Mouse (Mus musculus) forebrain, embryonic 15.5 days (tissue): ENCODE measurements around the gene Map6. TPM values are rescaled to one million over a fixed set of nuclear protein-coding genes. Genes with fewer than 3 reads are reported as not detected.
A peak's percentile ranks its signal among the peaks of the same experiment; 100 is the strongest.

ENCODE experiments used
- ATAC-seq: fragments of 200-750 bp; cut with Nextera tagmentation; replicated peaks from 2 replicates; pipeline ENCODE4 v1.8.0; 2017; ENCODE audit warnings: mild to moderate bottlenecking, moderate TSS enrichment, moderate library complexity
- H3K27ac ChIP-seq: fragments of 300-500 bp; sonication (generic); replicated peaks from 2 replicates; pipeline ENCODE4 v1.5.1; 2015; ENCODE audit warnings: mild to moderate bottlenecking, inconsistent platforms
- H3K27me3 ChIP-seq: fragments of 300-500 bp; sonication (generic); 2 replicates; pipeline ENCODE4 v1.6.1; 2015; ENCODE audit warnings: inconsistent platforms
- H3K36me3 ChIP-seq: fragments of 300-500 bp; sonication (generic); 2 replicates; pipeline ENCODE4 v1.6.1; 2015; ENCODE audit warnings: mild to moderate bottlenecking, inconsistent platforms
- H3K4me1 ChIP-seq: fragments of 300-500 bp; sonication (generic); 2 replicates; pipeline ENCODE4 v1.6.1; 2015; ENCODE audit warnings: inconsistent platforms
- H3K4me2 ChIP-seq: fragments of 300-500 bp; sonication (generic); replicated peaks from 2 replicates; pipeline ENCODE4 v1.6.1; 2015; ENCODE audit warnings: mild to moderate bottlenecking, inconsistent platforms
- H3K4me3 ChIP-seq: fragments of 300-500 bp; sonication (generic); 2 replicates; pipeline ENCODE4 v1.5.1; 2015; ENCODE audit warnings: mild to moderate bottlenecking, inconsistent platforms
- H3K9ac ChIP-seq: fragments of 300-500 bp; sonication (generic); replicated peaks from 2 replicates; pipeline ENCODE4 v1.6.1; 2015; ENCODE audit warnings: mild to moderate bottlenecking, inconsistent platforms
- H3K9me3 ChIP-seq: fragments of 300-500 bp; sonication (generic); 2 replicates; pipeline ENCODE4 v1.6.1; 2016; ENCODE audit warnings: inconsistent platforms
- WGBS: fragments of 180-500 bp; shearing (Covaris S2); methylation state at CpG from one replicate; pipeline ENCODE4 v1.1.7; 2015; ENCODE audit warnings: mixed read lengths; 5-methylcytosine and 5-hydroxymethylcytosine counted together
- polyA plus RNA-seq: library from polyadenylated mRNA; unstranded; fragments of >200 nt; fragmentation: Nextera tagmentation; extraction: Ambion mirVana; gene quantifications from 2 replicates; pipeline ENCODE4 v1.2.1, GENCODE M21; 2015

The Map6 gene
- polyA plus RNA-seq, 1 experiment from 2014 or later: 80.9 TPM

DNA sequence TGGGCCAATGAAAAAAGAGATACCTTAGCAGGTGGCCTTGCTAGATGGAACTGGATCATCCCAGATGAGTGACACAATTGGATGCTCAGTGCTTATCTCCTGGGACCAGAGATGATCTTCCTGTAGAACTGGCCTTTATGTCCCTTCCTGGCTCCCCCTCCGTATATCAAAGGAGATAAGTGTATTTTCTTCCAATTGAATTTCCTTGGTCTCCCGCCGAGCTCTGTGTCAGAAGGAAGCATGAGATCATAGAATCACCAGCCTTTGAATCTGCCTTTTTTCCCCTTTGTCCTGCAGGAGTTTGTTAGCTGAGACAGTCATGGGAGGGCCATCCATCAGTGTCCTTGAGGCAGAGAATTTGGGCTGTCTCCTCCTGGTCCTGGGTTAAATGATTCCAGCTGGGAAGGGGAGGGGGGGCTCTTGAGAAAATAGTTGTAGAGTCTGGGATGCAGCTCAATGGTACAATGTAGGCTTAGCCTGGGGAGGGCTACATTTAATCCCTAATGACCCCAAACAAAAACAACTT lies 33.5 kb downstream of the Map6 start:
- Histone ChIP-seq H3K4me2 (no peak overlapping the region), H3K4me1 (peaks cover 19% of the 10 kb centered on the region), H3K9ac (no peak overlapping the region), H3K9me3 (no peaks in the 10 kb centered on the region), H3K27ac (no peak overlapping the region), H3K36me3 (no peaks in the 10 kb centered on the region), H3K4me3 (no peak overlapping the region), H3K27me3 (no peaks in the 10 kb centered on the region)
- ATAC-seq: no peak
- 77% methylated on average over 3 of the region's 3 CpGs for WGBS

DNA sequence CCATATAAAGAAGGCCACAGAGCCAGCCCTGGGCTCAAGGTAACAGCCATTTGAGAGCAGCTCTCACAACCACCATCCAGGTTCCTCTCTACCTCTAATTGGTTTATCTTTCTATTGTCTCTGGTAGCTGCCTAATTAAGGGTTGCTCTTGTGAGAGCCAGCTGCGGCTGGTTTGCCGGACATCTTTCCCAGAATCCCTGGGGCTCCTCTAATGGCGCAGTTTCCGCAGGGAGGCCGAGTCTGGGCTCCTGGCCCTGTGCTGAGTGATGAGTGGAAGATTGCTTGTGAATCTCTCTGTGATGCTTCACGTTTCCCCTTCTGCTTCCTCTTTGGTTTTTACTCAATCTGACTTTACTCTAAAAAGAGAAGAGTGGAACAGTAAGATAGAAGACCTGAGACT lies 36.8 kb downstream of the Map6 start:
- peaks cover 25% of the 10 kb centered on the region for H3K4me1 ChIP-seq
- no peak overlapping the region for H3K9ac ChIP-seq
- ATAC-seq: 0 out of 2 replicates have a peak, but pooled peaks have one; percentile 11
- peak overlapping the region; percentile 25 for H3K27ac ChIP-seq
- 13% methylated on average over 6 of the region's 6 CpGs for whole genome bisulfite sequencing
- no peaks in the 10 kb centered on the region for H3K36me3 ChIP-seq
- no peak overlapping the region for H3K4me3 ChIP-seq
- no peak overlapping the region for H3K4me2 ChIP-seq
- no peaks in the 10 kb centered on the region for H3K27me3 ChIP-seq
- H3K9me3 ChIP-seq: no peaks in the 10 kb centered on the region

DNA sequence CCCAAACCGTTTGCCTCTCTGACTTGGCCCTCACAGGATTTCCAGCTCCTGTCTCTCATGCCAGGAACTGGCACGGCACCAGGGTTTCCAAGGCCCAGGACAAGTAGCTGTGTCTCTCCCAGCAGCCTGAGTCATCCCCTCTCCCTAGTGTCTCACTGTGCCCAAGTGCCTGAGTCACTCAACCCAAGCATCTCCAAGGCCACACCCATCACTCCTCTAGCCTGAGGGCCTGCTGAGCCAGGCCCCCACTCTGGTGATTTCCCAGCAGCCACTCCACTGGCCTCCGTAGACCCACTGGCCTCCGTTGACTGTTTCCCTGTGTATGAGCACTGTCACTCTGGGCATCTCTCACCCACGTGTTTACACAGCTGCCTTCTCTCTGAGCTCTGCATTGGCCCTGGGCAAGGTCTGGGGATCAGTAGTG lies 37.7 kb downstream of the Map6 start:
- 62% methylated on average over 5 of the region's 5 CpGs for WGBS
- Histone ChIP-seq H3K4me1 (peaks cover 25% of the 10 kb centered on the region), H3K9ac (no peak overlapping the region), H3K4me3 (no peak overlapping the region), H3K27ac (peak overlapping the region; percentile 25), H3K36me3 (no peaks in the 10 kb centered on the region), H3K4me2 (no peak overlapping the region), H3K9me3 (no peaks in the 10 kb centered on the region), H3K27me3 (no peaks in the 10 kb centered on the region)
- peak; percentile 37; the same call in 1 of the 2 replicates for ATAC-seq

DNA sequence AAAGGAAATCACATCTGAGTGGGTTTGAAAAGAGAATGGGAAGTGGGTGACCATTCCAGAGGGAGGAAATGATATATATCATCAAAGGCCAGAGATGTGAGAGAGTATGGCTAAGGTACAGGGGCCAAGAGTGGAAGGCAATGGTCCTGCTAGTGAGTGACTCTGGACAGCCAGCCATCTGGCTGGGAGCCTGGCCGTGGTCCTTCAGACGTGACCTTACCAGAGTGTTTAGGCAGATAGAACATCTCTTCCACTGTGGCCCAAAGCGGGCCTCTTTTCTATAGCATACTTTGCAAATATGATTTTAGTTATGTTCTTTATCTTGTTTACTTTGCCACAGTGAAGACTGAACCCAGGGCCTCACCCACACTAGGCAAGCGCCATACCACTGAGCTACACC lies 38.4 kb downstream of the Map6 start:
- no peak overlapping the region for H3K4me3 ChIP-seq
- no peaks in the 10 kb centered on the region for H3K9me3 ChIP-seq
- no peak overlapping the region for H3K27ac ChIP-seq
- no peaks in the 10 kb centered on the region for H3K27me3 ChIP-seq
- 92% methylated on average over 4 of the region's 4 CpGs for WGBS
- peaks cover 25% of the 10 kb centered on the region for H3K4me1 ChIP-seq
- ATAC-seq: no peak
- no peak overlapping the region for H3K9ac ChIP-seq
- H3K4me2 ChIP-seq: no peak overlapping the region
- H3K36me3 ChIP-seq: no peaks in the 10 kb centered on the region

DNA sequence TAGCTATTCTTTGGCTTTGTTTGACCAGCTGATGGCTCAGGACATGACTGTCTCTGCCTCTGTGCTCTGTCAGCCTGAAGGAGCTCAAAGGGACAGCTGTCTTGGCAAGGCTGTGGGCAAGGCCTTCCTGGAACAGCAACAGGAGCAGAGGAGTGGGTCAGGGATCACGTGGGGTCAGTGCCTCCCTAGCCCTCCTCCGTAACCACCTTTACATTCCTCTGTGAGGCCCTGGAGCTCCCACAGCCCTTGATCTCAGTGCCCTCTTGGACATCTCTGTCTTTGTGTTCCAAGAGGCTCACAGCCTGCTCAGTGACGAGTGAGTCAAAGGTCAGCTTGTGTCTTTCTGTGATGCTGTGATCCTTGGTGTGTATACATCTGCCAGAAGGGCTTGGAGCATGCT lies 39.4 kb downstream of the Map6 start:
- no peak overlapping the region for H3K4me2 ChIP-seq
- no peaks in the 10 kb centered on the region for H3K27me3 ChIP-seq
- no peaks in the 10 kb centered on the region for H3K36me3 ChIP-seq
- no peak overlapping the region for H3K9ac ChIP-seq
- peaks cover 29% of the 10 kb centered on the region for H3K4me1 ChIP-seq
- WGBS: 40% methylated on average over 3 of the region's 3 CpGs
- no peaks in the 10 kb centered on the region for H3K9me3 ChIP-seq
- H3K27ac ChIP-seq: 0 out of 2 replicates have a peak overlapping the region, but pooled peaks have one; percentile 19
- H3K4me3 ChIP-seq: no peak overlapping the region
- ATAC-seq: no peak

DNA sequence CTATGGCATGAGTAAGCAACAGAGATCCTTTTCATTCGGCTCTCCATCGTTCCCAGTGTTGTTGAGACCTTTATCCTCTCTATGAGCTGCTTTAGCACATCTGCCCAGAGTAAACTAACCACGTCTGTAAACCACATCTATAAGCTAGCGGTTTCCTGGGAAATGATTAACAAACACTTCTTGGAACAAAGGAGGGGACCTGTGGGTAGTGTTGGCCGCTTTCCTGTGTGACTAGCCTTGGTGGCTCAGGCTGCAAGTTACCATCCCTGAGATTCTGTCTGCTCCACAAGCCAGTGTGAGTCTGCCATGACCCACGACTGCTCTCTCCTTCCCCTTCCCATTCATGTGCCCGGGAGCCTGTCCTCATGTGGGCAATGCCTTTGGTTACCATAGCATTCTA lies 44.2 kb downstream of the Map6 start:
- Histone ChIP-seq H3K4me1 (peaks cover 34% of the 10 kb centered on the region), H3K27me3 (no peaks in the 10 kb centered on the region), H3K4me3 (no peak overlapping the region), H3K27ac (peak overlapping the region; percentile 88), H3K9me3 (no peaks in the 10 kb centered on the region), H3K4me2 (no peak overlapping the region), H3K36me3 (peaks cover 5% of the 10 kb centered on the region; the same call in 1 of the 2 replicates), H3K9ac (no peak overlapping the region)
- WGBS: 42% methylated on average over 7 of the region's 7 CpGs
- ATAC-seq: no peak

DNA sequence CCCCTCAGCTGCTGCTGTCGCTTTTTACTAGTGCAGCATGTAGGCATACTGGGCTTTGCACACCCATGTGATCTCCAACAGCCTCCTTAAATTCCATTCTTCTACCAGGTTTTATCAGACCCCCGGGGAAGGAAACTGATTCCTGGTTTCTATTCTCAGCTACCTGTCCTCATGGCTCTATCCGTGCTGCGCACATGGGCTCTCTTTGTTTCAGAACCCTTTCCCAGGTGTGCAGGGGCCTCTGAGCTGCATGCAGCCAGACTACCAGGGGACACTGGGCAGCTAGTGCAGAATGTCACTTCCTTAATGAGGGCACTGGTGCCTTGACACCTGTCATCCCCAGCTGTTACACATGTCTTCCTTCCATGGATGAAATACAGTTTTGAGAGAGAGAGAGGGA lies 44.8 kb downstream of the Map6 start:
- 47% methylated on average over 4 of the region's 4 CpGs for WGBS
- Histone ChIP-seq H3K4me2 (no peak overlapping the region), H3K27ac (peak overlapping the region; percentile 88), H3K9me3 (no peaks in the 10 kb centered on the region), H3K4me1 (peaks cover 30% of the 10 kb centered on the region), H3K36me3 (peaks cover 11% of the 10 kb centered on the region; the same call in 1 of the 2 replicates), H3K4me3 (no peak overlapping the region), H3K9ac (0 out of 2 replicates have a peak overlapping the region, but pooled peaks have one; percentile 26), H3K27me3 (no peaks in the 10 kb centered on the region)
- ATAC-seq: peak; percentile 53

DNA sequence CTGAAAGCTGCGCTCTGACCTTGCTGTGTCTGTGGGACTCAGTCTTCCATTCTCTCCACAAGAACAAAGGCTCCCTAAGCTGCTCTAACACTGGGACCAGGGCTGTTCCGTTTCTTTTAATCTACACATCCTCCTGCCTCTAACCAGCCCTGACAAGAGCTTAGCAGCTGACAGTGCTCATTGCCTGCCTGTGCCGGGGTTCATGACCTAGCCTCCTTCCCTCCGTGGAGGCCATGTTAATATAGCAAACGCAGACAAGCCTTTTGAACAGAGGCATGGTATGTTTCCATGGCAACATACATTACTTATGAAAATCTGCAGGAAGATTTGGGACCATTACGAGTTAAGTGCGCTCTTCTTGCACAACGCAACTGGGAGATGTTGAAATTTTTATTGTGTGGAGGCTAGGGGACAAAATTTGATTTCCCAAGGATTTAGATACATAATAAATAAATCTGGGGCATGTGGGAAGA lies 45.5 kb downstream of the Map6 start:
- WGBS: 20% methylated on average over 8 of the region's 8 CpGs
- Histone ChIP-seq H3K4me1 (peaks cover 30% of the 10 kb centered on the region), H3K27ac (peak overlapping the region; percentile 88), H3K4me2 (peak overlapping the region; percentile 20), H3K4me3 (no peak overlapping the region), H3K27me3 (no peaks in the 10 kb centered on the region), H3K9me3 (no peaks in the 10 kb centered on the region), H3K9ac (0 out of 2 replicates have a peak overlapping the region, but pooled peaks have one; percentile 26), H3K36me3 (peaks cover 14% of the 10 kb centered on the region; the same call in 1 of the 2 replicates)
- peak; percentile 81 for ATAC-seq

DNA sequence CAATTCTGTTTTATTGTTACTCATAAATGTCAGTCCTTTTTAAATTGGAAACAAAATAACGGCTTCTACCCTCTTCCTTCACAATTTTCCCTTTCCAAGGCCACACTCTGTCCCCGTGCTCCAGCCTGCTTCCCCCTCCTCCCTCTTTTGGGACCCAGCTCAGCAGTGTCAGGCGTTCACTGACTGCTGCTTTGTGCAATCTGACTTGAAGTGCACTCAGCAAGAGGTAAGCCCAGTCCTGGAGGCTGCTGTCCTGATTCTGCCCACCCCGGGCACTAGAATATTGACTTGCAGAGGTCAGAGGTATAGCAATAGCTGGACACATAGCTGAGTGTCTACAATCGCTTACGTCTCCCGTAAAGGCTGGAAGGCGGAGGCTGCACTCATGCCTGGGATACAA lies 46.0 kb downstream of the Map6 start:
- no peaks in the 10 kb centered on the region for H3K9me3 ChIP-seq
- H3K36me3 ChIP-seq: peaks cover 14% of the 10 kb centered on the region; the same call in 1 of the 2 replicates
- 58% methylated on average over 8 of the region's 8 CpGs for WGBS
- H3K27ac ChIP-seq: peak overlapping the region; percentile 88
- ATAC-seq: 0 out of 2 replicates have a peak, but pooled peaks have one; percentile 30
- peaks cover 30% of the 10 kb centered on the region for H3K4me1 ChIP-seq
- no peak overlapping the region for H3K9ac ChIP-seq
- no peak overlapping the region for H3K4me3 ChIP-seq
- H3K27me3 ChIP-seq: no peaks in the 10 kb centered on the region
- no peak overlapping the region for H3K4me2 ChIP-seq

DNA sequence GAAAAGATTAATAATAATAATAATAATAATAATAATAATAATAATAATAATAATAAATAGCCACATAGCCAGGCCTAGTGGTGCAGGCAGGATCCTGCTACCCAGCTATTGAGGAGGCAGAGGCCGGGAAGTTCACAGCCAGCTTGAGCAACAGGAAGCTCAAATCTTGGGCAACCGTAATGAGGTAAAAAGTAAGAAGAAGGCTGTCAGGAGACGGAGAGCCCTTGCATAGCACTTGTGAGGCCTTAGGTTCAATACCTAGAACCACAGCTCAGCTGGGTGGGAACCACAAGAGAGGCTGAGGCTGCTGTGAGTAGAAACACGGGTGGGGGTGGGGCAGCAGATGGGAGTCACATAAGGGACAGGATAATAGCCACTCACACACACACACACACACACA lies 47.3 kb downstream of the Map6 start:
- H3K4me3 ChIP-seq: no peak overlapping the region
- H3K4me2 ChIP-seq: no peak overlapping the region
- no peak overlapping the region for H3K9ac ChIP-seq
- no peaks in the 10 kb centered on the region for H3K27me3 ChIP-seq
- H3K4me1 ChIP-seq: peaks cover 30% of the 10 kb centered on the region
- no peaks in the 10 kb centered on the region for H3K9me3 ChIP-seq
- H3K36me3 ChIP-seq: peaks cover 14% of the 10 kb centered on the region; the same call in 1 of the 2 replicates
- 84% methylated on average over 4 of the region's 4 CpGs for WGBS
- no peak overlapping the region for H3K27ac ChIP-seq
- no peak for ATAC-seq

DNA sequence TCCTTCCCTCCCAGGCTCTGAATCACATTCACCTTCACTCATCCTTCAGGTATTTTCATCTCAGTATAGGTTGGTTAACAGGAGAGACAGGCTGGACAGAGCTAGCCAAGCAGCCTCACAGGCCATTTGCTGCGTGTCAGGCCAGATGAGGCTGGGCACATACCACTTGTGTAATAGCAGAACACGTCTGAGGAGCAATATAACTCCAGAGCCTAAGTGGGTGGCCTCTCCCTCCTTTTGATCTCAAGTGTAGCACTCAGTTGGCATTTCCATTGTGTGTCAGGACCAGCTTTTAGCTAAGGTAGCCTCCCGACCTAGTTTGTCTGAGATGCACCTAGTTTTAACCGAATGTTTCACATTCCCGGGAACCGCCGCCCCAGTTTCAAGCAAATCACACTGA lies 49.0 kb downstream of the Map6 start:
- Histone ChIP-seq H3K4me1 (peaks cover 32% of the 10 kb centered on the region), H3K9me3 (no peaks in the 10 kb centered on the region), H3K36me3 (peaks cover 14% of the 10 kb centered on the region; the same call in 1 of the 2 replicates), H3K9ac (no peak overlapping the region), H3K27ac (no peak overlapping the region), H3K27me3 (no peaks in the 10 kb centered on the region), H3K4me3 (no peak overlapping the region), H3K4me2 (no peak overlapping the region)
- WGBS: 83% methylated on average over 7 of the region's 7 CpGs
- no peak for ATAC-seq

DNA sequence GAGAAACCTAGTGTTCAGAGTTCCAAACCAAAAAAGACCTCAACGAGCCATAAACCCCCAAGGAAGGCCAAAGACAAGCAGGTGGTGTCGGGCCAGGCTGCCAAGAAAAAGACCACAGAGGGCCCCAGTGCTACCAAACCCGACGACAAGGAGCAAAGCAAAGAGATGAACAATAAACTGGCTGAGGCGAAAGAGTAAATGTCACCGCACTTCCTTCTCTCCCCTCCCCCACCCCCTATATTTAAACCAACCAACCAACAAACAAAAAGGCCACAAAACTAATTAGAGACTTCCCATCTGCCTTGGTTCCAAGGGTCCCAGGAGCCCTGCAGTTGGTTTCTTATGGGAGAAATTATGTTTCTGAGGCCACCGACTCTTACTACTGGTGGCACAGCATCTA lies 50.2 kb downstream of the Map6 start:
- no peaks in the 10 kb centered on the region for H3K27me3 ChIP-seq
- 76% methylated on average over 7 of the region's 7 CpGs for WGBS

DNA sequence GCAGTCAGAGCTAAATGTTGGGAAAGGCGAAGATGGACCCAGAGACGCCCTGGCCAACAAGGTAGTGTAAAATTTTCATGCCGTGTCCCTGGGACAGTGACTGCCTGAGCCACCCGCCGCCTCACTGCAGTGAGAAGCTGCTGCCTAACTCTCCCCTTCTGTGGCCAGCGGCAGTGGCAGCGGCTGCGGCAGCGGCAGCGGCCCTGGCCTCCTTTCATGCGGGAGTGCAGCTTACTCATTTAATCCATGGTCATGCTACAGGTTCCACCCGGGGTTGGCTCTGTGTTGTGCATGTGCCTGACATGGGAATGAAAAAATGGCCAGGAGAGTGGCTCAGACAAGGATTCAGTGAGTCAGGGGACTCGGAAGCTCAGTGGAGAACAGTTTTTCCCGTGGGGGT lies 53.3 kb downstream of the Map6 start:
- Histone ChIP-seq H3K9me3 (no peaks in the 10 kb centered on the region), H3K27me3 (no peaks in the 10 kb centered on the region), H3K4me2 (no peak overlapping the region), H3K4me1 (0 out of 2 replicates have a peak, but pooled peaks cover 3% of the 10 kb centered on the region), H3K9ac (no peak overlapping the region), H3K4me3 (no peak overlapping the region), H3K27ac (no peak overlapping the region), H3K36me3 (peaks cover 16% of the 10 kb centered on the region; the same call in 1 of the 2 replicates)
- no peak for ATAC-seq
- WGBS: 40% methylated on average over 14 of the region's 14 CpGs

More for the DNA sequence above, 50.2 kb downstream of the Map6 start:
- peaks cover 14% of the 10 kb centered on the region; the same call in 1 of the 2 replicates for H3K36me3 ChIP-seq
- H3K4me2 ChIP-seq: no peak overlapping the region
- H3K27ac ChIP-seq: no peak overlapping the region
- H3K9me3 ChIP-seq: no peaks in the 10 kb centered on the region
- no peak for ATAC-seq
- peaks cover 20% of the 10 kb centered on the region for H3K4me1 ChIP-seq
- no peak overlapping the region for H3K4me3 ChIP-seq
- H3K9ac ChIP-seq: no peak overlapping the region
